Mouse (Mus musculus): ENCODE measurements around the gene Rnf216. TPM values are rescaled to one million over a fixed set of nuclear protein-coding genes. Genes with fewer than 3 reads are reported as not detected.
A peak's percentile ranks its signal among the peaks of the same experiment; 100 is the strongest.

The Rnf216 gene
- polyA plus RNA-seq, 1 experiment = 2.4 TPM

- H3K4me1 ChIP-seq (ENCODE audit: control insufficient read depth) = peaks cover 62% of the 10 kb centered on the region
- TF ChIP-seq TAL1 (IDR thresholded peaks at IDR 0.05; ENCODE audit: low read length) = no peak
- TF ChIP-seq GATA1 (IDR thresholded peaks at IDR 0.05; ENCODE audit: low read length) = no peak
- H3K9me3 ChIP-seq (ENCODE audit: control insufficient read depth, low read length) = no peaks in the 10 kb centered on the region
- peaks cover 81% of the 10 kb centered on the region for H3K36me3 ChIP-seq (ENCODE audit: control insufficient read depth)
- H3K27me3 ChIP-seq (ENCODE audit: control insufficient read depth) = no peaks in the 10 kb centered on the region
- H3K4me3 ChIP-seq (replicated peaks) = no peak overlapping the region
Observed at GRCm38 (mm10) chr5:143068382-143068781, 44.4 kb downstream of the Rnf216 start.

- TF ChIP-seq GATA1 (IDR thresholded peaks at IDR 0.05; ENCODE audit: low read length) (peak; percentile 30; the same call in 1 of the 2 replicates), TAL1 (IDR thresholded peaks at IDR 0.05; ENCODE audit: low read length) (peak; percentile 34; the same call in 1 of the 3 replicates)
- Histone ChIP-seq H3K27me3 (ENCODE audit: control insufficient read depth) (no peaks in the 10 kb centered on the region), H3K9me3 (ENCODE audit: control insufficient read depth, low read length) (no peaks in the 10 kb centered on the region), H3K4me3 (replicated peaks) (no peak overlapping the region), H3K36me3 (ENCODE audit: control insufficient read depth) (peaks cover 85% of the 10 kb centered on the region), H3K4me1 (ENCODE audit: control insufficient read depth) (peaks cover 79% of the 10 kb centered on the region)
Observed at GRCm38 (mm10) chr5:143066551-143066958, 46.2 kb downstream of the Rnf216 start.

DNA sequence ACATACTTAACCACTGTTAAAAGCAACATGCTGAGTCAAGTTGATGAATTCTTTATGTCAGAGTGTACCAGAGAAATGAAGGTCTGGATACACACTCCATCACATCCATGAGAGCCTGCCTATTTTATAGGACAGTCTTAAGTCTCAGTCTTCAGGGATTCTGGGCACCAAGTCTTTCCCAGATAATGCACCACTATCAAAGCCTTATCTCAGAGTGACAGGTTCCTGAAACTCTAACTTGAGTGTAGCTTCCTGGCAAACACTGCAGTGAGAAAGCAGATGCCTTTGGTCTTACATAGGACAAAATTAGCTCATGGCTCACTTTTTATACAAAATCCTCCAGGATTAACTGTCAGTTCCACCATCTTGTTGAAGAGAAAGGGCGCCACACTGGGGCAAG, 46.7 kb downstream of the Rnf216 start:
- Histone ChIP-seq H3K4me1 (ENCODE audit: control insufficient read depth) (peaks cover 83% of the 10 kb centered on the region), H3K4me3 (replicated peaks) (peak overlapping the region; percentile 16), H3K36me3 (ENCODE audit: control insufficient read depth) (peaks cover 88% of the 10 kb centered on the region), H3K9me3 (ENCODE audit: control insufficient read depth, low read length) (no peaks in the 10 kb centered on the region), H3K27me3 (ENCODE audit: control insufficient read depth) (no peaks in the 10 kb centered on the region)
- TF ChIP-seq TAL1 (IDR thresholded peaks at IDR 0.05; ENCODE audit: low read length) (no peak), GATA1 (IDR thresholded peaks at IDR 0.05; ENCODE audit: low read length) (peak; percentile 59; the same call in 1 of the 2 replicates)

DNA sequence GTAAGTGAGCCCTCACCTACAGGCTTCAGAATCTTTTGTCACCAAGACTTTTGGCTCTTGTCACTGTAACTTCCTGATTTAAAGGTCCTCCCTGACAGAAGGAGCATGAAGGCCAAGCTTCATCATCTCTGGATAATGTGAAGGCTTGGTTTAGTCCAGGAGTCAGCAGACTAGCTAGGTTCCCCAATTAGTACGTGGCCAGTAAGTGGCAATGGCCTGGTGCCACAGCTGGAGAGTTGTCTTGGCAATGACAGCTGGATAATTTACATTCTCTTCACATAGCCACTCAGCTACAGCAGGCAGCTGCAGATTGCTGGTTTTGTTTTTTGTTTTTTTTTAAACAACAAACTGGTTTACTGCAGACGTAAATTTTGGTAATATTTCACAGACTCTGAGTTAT, 47.6 kb downstream of the Rnf216 start:
- no peaks in the 10 kb centered on the region for H3K9me3 ChIP-seq (ENCODE audit: control insufficient read depth, low read length)
- H3K36me3 ChIP-seq (ENCODE audit: control insufficient read depth) = peaks cover 92% of the 10 kb centered on the region
- H3K4me1 ChIP-seq (ENCODE audit: control insufficient read depth) = peaks cover 92% of the 10 kb centered on the region
- TF ChIP-seq GATA1 (IDR thresholded peaks at IDR 0.05; ENCODE audit: low read length) = no peak
- no peak for TF ChIP-seq TAL1 (IDR thresholded peaks at IDR 0.05; ENCODE audit: low read length)
- H3K27me3 ChIP-seq (ENCODE audit: control insufficient read depth) = no peaks in the 10 kb centered on the region
- no peak overlapping the region for H3K4me3 ChIP-seq (replicated peaks)

DNA sequence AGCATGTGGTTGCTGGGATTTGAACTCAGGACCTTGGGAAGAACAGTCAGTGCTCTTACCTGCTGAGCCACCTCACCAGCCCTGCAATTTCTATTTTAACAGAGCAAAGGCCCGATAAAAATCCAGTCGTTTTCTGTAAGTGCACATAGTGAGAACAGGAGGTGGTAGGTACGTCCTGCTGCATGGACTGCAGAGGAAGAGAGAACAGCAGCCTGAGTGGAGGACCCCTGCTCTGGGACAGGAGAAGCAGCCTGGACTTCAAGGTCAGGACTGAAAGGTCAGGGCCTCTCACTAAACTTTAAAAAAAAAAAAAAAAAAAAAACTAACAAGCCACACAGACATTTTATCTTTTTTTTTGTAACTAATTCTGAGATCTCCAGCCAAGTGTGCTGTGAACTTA, 50.5 kb downstream of the Rnf216 start:
- peaks cover 84% of the 10 kb centered on the region for H3K36me3 ChIP-seq (ENCODE audit: control insufficient read depth)

DNA sequence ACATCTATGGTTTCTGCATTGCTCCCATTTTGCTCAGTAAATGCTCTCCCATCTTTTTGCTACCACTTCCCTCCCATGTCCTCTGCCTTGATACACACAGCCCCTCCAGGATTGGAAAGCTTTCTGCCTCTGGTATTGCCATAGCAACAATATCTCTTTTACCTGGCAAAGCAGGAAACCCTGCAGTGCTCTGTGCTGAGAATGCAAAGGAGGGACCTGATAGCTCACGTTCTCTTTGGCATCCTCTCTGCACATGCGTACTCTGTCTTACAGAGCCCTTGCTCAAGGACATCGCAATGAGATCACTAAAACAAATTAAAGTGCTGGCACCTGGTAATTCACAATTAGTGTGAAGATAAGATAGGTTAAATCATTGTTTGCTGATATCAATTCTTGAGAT, 51.3 kb downstream of the Rnf216 start:
- H3K9me3 ChIP-seq (ENCODE audit: control insufficient read depth, low read length) = no peaks in the 10 kb centered on the region
- peaks cover 82% of the 10 kb centered on the region for H3K36me3 ChIP-seq (ENCODE audit: control insufficient read depth)
- peaks cover 96% of the 10 kb centered on the region for H3K4me1 ChIP-seq (ENCODE audit: control insufficient read depth)
- TF ChIP-seq TAL1 (IDR thresholded peaks at IDR 0.05; ENCODE audit: low read length) (no peak), GATA1 (IDR thresholded peaks at IDR 0.05; ENCODE audit: low read length) (no peak)
- H3K27me3 ChIP-seq (ENCODE audit: control insufficient read depth) = no peaks in the 10 kb centered on the region
- no peak overlapping the region for H3K4me3 ChIP-seq (replicated peaks)

More for the DNA sequence above, 50.5 kb downstream of the Rnf216 start:
- no peak for TF ChIP-seq TAL1 (IDR thresholded peaks at IDR 0.05; ENCODE audit: low read length)
- no peak for TF ChIP-seq GATA1 (IDR thresholded peaks at IDR 0.05; ENCODE audit: low read length)
- Histone ChIP-seq H3K27me3 (ENCODE audit: control insufficient read depth) (no peaks in the 10 kb centered on the region), H3K4me3 (replicated peaks) (no peak overlapping the region), H3K9me3 (ENCODE audit: control insufficient read depth, low read length) (no peaks in the 10 kb centered on the region), H3K4me1 (ENCODE audit: control insufficient read depth) (peaks cover 96% of the 10 kb centered on the region)

GRCm38 (mm10) chr5:143060774-143061385, 51.9 kb downstream of the Rnf216 start:
- H3K4me1 ChIP-seq (ENCODE audit: control insufficient read depth) = peaks cover 96% of the 10 kb centered on the region
- H3K9me3 ChIP-seq (ENCODE audit: control insufficient read depth, low read length) = no peaks in the 10 kb centered on the region
- H3K4me3 ChIP-seq (replicated peaks) = no peak overlapping the region
- TF ChIP-seq TAL1 (IDR thresholded peaks at IDR 0.05; ENCODE audit: low read length) (no peak), GATA1 (IDR thresholded peaks at IDR 0.05; ENCODE audit: low read length) (no peak)
- H3K27me3 ChIP-seq (ENCODE audit: control insufficient read depth) = no peaks in the 10 kb centered on the region
- H3K36me3 ChIP-seq (ENCODE audit: control insufficient read depth) = peaks cover 82% of the 10 kb centered on the region

DNA sequence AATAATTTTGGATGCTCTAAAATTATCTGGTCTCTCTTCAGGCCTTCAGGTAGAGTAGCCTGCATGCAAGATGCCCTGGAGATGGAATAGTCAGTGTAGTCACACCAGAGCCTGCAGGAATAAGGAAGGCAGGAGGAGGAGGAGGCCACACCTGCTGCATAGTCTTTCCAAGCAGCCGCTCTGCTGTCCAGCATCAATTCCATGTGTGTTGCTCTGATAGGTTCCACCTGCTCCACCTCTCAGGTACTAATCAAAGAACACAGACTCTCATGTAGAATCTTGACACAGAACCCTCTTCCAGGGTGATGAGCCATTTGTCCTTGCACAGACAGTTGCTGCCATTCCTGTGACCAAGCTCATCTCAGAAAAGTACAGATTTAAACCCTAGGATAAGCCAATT, 52.8 kb downstream of the Rnf216 start:
- Histone ChIP-seq H3K9me3 (ENCODE audit: control insufficient read depth, low read length) (no peaks in the 10 kb centered on the region), H3K4me1 (ENCODE audit: control insufficient read depth) (peaks cover 94% of the 10 kb centered on the region), H3K27me3 (ENCODE audit: control insufficient read depth) (no peaks in the 10 kb centered on the region), H3K36me3 (ENCODE audit: control insufficient read depth) (peaks cover 77% of the 10 kb centered on the region), H3K4me3 (replicated peaks) (peak overlapping the region; percentile 21)
- TF ChIP-seq TAL1 (IDR thresholded peaks at IDR 0.05; ENCODE audit: low read length) = peak; percentile 82
- TF ChIP-seq GATA1 (IDR thresholded peaks at IDR 0.05; ENCODE audit: low read length) = no peak

DNA sequence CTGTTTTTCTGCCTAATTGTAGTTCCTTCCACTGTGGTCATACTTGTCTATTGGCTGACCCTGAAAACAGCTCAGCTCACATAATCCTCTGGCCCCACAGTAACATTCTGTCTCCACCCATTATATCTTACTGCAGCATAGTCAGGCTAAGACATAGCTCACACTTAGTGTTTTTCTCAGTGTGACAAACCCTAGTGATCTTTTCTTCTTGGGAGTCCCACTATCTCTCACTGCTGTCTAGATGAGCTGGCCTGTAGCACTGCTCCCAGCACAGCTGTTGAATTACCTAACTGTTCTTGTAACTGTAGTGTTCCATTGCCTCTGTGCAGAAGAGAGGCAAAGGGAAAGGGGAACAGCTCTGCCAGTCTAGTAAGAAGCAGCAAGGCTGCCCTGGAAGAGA, 53.6 kb downstream of the Rnf216 start:
- Histone ChIP-seq H3K4me3 (replicated peaks) (peak overlapping the region; percentile 28), H3K36me3 (ENCODE audit: control insufficient read depth) (peaks cover 77% of the 10 kb centered on the region), H3K27me3 (ENCODE audit: control insufficient read depth) (no peaks in the 10 kb centered on the region), H3K4me1 (ENCODE audit: control insufficient read depth) (peaks cover 97% of the 10 kb centered on the region), H3K9me3 (ENCODE audit: control insufficient read depth, low read length) (no peaks in the 10 kb centered on the region)
- no peak for TF ChIP-seq GATA1 (IDR thresholded peaks at IDR 0.05; ENCODE audit: low read length)
- TF ChIP-seq TAL1 (IDR thresholded peaks at IDR 0.05; ENCODE audit: low read length) = no peak

DNA sequence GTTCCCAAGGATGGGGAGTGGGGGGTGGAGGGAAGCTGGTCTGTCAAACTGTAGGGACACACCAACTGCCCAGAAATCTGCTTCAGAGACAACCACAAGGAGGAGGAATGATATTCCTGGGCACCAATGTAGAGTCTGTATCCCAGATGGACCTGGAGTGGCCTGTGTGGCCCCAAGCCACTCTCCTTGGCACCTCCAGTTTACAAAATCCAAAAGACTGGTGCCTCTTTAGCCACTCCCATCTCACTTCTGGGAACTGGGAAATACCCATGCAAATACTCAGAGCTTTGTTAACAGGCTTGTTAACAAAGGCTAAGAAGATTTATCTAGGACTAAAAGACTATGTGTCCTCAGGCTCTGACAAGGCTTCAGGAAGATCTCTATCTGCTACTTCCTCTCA, 54.1 kb downstream of the Rnf216 start:
- Histone ChIP-seq H3K4me1 (ENCODE audit: control insufficient read depth) (peaks cover 97% of the 10 kb centered on the region), H3K36me3 (ENCODE audit: control insufficient read depth) (peaks cover 76% of the 10 kb centered on the region), H3K9me3 (ENCODE audit: control insufficient read depth, low read length) (no peaks in the 10 kb centered on the region), H3K4me3 (replicated peaks) (peak overlapping the region; percentile 43), H3K27me3 (ENCODE audit: control insufficient read depth) (no peaks in the 10 kb centered on the region)
- no peak for TF ChIP-seq TAL1 (IDR thresholded peaks at IDR 0.05; ENCODE audit: low read length)
- no peak for TF ChIP-seq GATA1 (IDR thresholded peaks at IDR 0.05; ENCODE audit: low read length)
